Mouse (Mus musculus): Measurements from ENCODE around the gene Creld2.

DNA sequence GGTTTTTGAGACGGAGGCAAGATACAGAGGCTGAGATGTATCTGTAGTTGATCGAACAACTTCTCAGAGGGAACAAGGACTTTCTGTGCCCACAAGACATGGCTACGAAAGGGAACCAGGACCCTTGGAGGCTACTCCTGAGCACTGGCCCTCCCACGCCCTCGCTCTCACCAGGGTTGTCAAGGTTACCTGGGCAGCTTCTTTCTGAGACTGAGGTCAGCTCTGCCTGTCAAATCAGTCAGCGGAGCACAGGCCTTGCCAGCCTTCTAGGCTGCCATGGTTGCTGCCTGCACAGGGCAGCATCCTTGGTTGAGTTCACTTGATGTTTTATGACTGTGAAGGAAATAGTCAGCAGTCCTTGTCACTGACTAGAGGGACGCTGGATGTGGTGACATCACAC lies 3.1 kb downstream of the Creld2 start:
- no peak for TF ChIP-seq POLR2A (IDR thresholded peaks at IDR 0.05; ENCODE audit: borderline replicate concordance, extremely low read depth, insufficient read depth, insufficient read length, poor library complexity, severe bottlenecking)
- no peak for TF ChIP-seq CTCF (IDR thresholded peaks at IDR 0.05; ENCODE audit: borderline replicate concordance, extremely low read depth, insufficient read depth, insufficient read length)
